ENCODE assay signal across 13 mouse cellular contexts in genomic region chr6:52893811-52894500, GRCm38 (mm10).
DNase-seq lines count a peak whose midpoint lies in the region; ATAC-seq and TF ChIP-seq lines count a peak whose summit lies in the region.
"Had no signal": no experiment of that assay in that cellular context is flagged by ENCODE, and none has a peak within 500 bp of the region (broad histone marks: within the 10 kb centered on the region; RNA-seq: fewer than 3 reads in every experiment).

No protein-coding gene starts in this region.

- H3K27ac ChIP-seq in forebrain, postnatal 0 days (ENCODE audit: low read depth, low read length): no peak overlapping the region
- no peak overlapping the region for H3K27ac ChIP-seq in liver, embryonic 12.5 days
- no peak overlapping the region for H3K27ac ChIP-seq in gastrocnemius, adult 2 months
- H3K27ac ChIP-seq: liver, embryonic 15.5 days had no signal

- 14% methylated on average over 9 of the region's 9 CpGs for WGBS in forebrain, postnatal 0 days
- WGBS in liver, embryonic 12.5 days (ENCODE audit: insufficient replicate concordance): 58% methylated on average over 9 of the region's 9 CpGs

- no peaks in the 10 kb centered on the region for H3K27me3 ChIP-seq in forebrain, postnatal 0 days (ENCODE audit: insufficient read depth, low read length)
- no peaks in the 10 kb centered on the region for H3K27me3 ChIP-seq in liver, embryonic 12.5 days (replicated peaks)
- H3K27me3 ChIP-seq: liver, embryonic 15.5 days had no signal

- peak overlapping the region; percentile 15; the same call in 1 of the 2 replicates for H3K9ac ChIP-seq in forebrain, postnatal 0 days
- no peak overlapping the region for H3K9ac ChIP-seq in liver, embryonic 12.5 days
- H3K9ac ChIP-seq: liver, embryonic 15.5 days had no signal

- no peak for TF ChIP-seq CTCF in forebrain, postnatal 0 days (IDR thresholded peaks at IDR 0.05; ENCODE audit: low read depth)
- no peak for TF ChIP-seq CTCF in gastrocnemius, adult 2 months (IDR thresholded peaks at IDR 0.05)

- ATAC-seq in forebrain, postnatal 0 days: peak; percentile 51
- ATAC-seq in liver, embryonic 12.5 days: no peak

- H3K36me3 ChIP-seq in forebrain, postnatal 0 days (ENCODE audit: insufficient read depth): no peaks in the 10 kb centered on the region
- H3K36me3 ChIP-seq in liver, embryonic 12.5 days: no peaks in the 10 kb centered on the region
- H3K36me3 ChIP-seq: liver, embryonic 15.5 days had no signal

- H3K9me3 ChIP-seq in forebrain, postnatal 0 days (ENCODE audit: low read length): no peaks in the 10 kb centered on the region
- H3K9me3 ChIP-seq in liver, embryonic 12.5 days (replicated peaks): no peaks in the 10 kb centered on the region
- H3K9me3 ChIP-seq: liver, embryonic 15.5 days had no signal

- H3K4me2 ChIP-seq in forebrain, postnatal 0 days (ENCODE audit: low read depth): peak overlapping the region; percentile 36; the same call in 1 of the 2 replicates
- H3K4me2 ChIP-seq in liver, embryonic 12.5 days: no peak overlapping the region
- H3K4me2 ChIP-seq: liver, embryonic 15.5 days had no signal

- H3K4me3 ChIP-seq in forebrain, postnatal 0 days (ENCODE audit: low read depth, low read length): 0 out of 2 replicates have a peak overlapping the region, but pooled peaks have one; percentile 1
- H3K4me3 ChIP-seq in liver, embryonic 12.5 days: no peak overlapping the region
- no peak overlapping the region for H3K4me3 ChIP-seq in gastrocnemius, adult 2 months
- H3K4me3 ChIP-seq: liver, embryonic 15.5 days; myocyte had no signal

- intact Hi-C loops in heart, postnatal 36 days (cut with DNase I): no loop called here
- intact Hi-C loops in gastrocnemius, adult 2 months (cut with DNase I): no loop called here

- peak; percentile 36 for DNase-seq in heart, adult 11 months
- no peak for DNase-seq in heart, postnatal 36 days
- peak; percentile 75 for DNase-seq in Muller cell, postnatal 12 days (ENCODE audit: inconsistent ontology term)
- peak; percentile 44 for DNase-seq in forebrain, postnatal 0 days
- peak; percentile 48 for DNase-seq in mesoderm, embryonic 11.5 days (ENCODE audit: low read depth, low spot score)
- DNase-seq in spleen, postnatal 10 days (ENCODE audit: low spot score in 2 of 2): no peak
- no peak for DNase-seq in gastrocnemius, adult 2 months
- DNase-seq: adrenal gland, postnatal 14 days; cerebellum, adult 9-10 months; gastrocnemius, postnatal 36 days had no signal

- peaks cover 13% of the 10 kb centered on the region; the same call in 1 of the 2 replicates for H3K4me1 ChIP-seq in forebrain, postnatal 0 days (ENCODE audit: insufficient read depth)
- peaks cover under 1% of the 10 kb centered on the region; the same call in 1 of the 2 replicates for H3K4me1 ChIP-seq in liver, embryonic 12.5 days

Comparison
In these comparisons a context has a peak if more than half of its experiments do, and no peak if none do; other contexts are left out.
1. DNase-seq: peak in heart, adult 11 months (single experiment), Muller cell, postnatal 12 days (single experiment), forebrain, postnatal 0 days (single experiment) and mesoderm, embryonic 11.5 days (single experiment); none in heart, postnatal 36 days (0 of 2), spleen, postnatal 10 days (0 of 2) and gastrocnemius, adult 2 months (single experiment).